Mouse (Mus musculus): Measurements from ENCODE around the gene Crim1. TPM values are rescaled to one million over a fixed set of nuclear protein-coding genes. Genes with fewer than 3 reads are reported as not detected.

Crim1 gene
- polyA plus RNA-seq, 1 experiment: 19.2 TPM

GRCm38 (mm10) chr17:78231567-78231966, 31.5 kb downstream of the Crim1 start:
- 96% methylated on average over 5 of the region's 5 CpGs for WGBS
- Histone ChIP-seq H3K4me1 (replicated peaks; ENCODE audit: control insufficient read depth, insufficient read depth, low read length) (no peaks in the 10 kb centered on the region), H3K27me3 (ENCODE audit: control insufficient read depth, insufficient read depth, low read length) (no peaks in the 10 kb centered on the region), H3K36me3 (ENCODE audit: control insufficient read depth, insufficient read depth, low read length) (no peaks in the 10 kb centered on the region), H3K27ac (ENCODE audit: control insufficient read depth, insufficient read depth, low read length) (no peak overlapping the region), H3K4me3 (ENCODE audit: control insufficient read depth, insufficient read depth, low read length) (no peak overlapping the region)
- TF ChIP-seq CTCF (IDR thresholded peaks at IDR 0.05; ENCODE audit: borderline replicate concordance, control insufficient read depth, extremely low read depth, insufficient read depth, low read length, poor library complexity) (no peak), POLR2A (IDR thresholded peaks at IDR 0.05; ENCODE audit: control insufficient read depth, extremely low read depth, insufficient read depth, low read length, poor library complexity) (no peak)
- no peak for DNase-seq

GRCm38 (mm10) chr17:78232703-78233102, 32.7 kb downstream of the Crim1 start:
- WGBS: 92% methylated on average over 13 of the region's 13 CpGs

DNA sequence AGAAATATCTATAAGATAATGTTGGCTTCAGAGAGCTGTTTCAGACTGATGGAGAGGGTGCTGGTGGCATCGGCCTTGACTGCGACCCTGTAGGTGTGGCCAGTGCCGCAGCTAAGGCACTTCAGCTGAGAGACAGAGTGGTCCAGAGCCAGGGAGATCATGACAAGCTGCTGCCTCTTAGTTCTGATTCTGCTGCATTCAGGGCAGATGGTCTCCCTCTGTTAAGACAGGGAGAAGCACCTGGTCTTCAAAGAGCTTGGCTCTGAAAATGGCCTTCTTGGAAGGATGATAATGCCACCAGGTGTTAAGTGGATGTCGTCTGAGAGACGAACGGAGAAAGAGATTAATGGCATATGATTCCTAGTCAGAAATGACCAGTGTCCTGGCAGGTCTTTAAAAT, 33.8 kb downstream of the Crim1 start:
- no peak for DNase-seq
- Histone ChIP-seq H3K36me3 (ENCODE audit: control insufficient read depth, insufficient read depth, low read length) (no peaks in the 10 kb centered on the region), H3K4me1 (replicated peaks; ENCODE audit: control insufficient read depth, insufficient read depth, low read length) (no peaks in the 10 kb centered on the region), H3K27ac (ENCODE audit: control insufficient read depth, insufficient read depth, low read length) (no peak overlapping the region), H3K4me3 (ENCODE audit: control insufficient read depth, insufficient read depth, low read length) (no peak overlapping the region), H3K27me3 (ENCODE audit: control insufficient read depth, insufficient read depth, low read length) (no peaks in the 10 kb centered on the region)
- 94% methylated on average over 6 of the region's 6 CpGs for WGBS
- TF ChIP-seq CTCF (IDR thresholded peaks at IDR 0.05; ENCODE audit: borderline replicate concordance, control insufficient read depth, extremely low read depth, insufficient read depth, low read length, poor library complexity) (no peak), POLR2A (IDR thresholded peaks at IDR 0.05; ENCODE audit: control insufficient read depth, extremely low read depth, insufficient read depth, low read length, poor library complexity) (no peak)

More at GRCm38 (mm10) chr17:78232703-78233102, 32.7 kb downstream of the Crim1 start:
- Histone ChIP-seq H3K27ac (ENCODE audit: control insufficient read depth, insufficient read depth, low read length) (no peak overlapping the region), H3K4me1 (replicated peaks; ENCODE audit: control insufficient read depth, insufficient read depth, low read length) (no peaks in the 10 kb centered on the region), H3K4me3 (ENCODE audit: control insufficient read depth, insufficient read depth, low read length) (no peak overlapping the region), H3K36me3 (ENCODE audit: control insufficient read depth, insufficient read depth, low read length) (no peaks in the 10 kb centered on the region), H3K27me3 (ENCODE audit: control insufficient read depth, insufficient read depth, low read length) (no peaks in the 10 kb centered on the region)
- DNase-seq: no peak
- TF ChIP-seq POLR2A (IDR thresholded peaks at IDR 0.05; ENCODE audit: control insufficient read depth, extremely low read depth, insufficient read depth, low read length, poor library complexity) (no peak), CTCF (IDR thresholded peaks at IDR 0.05; ENCODE audit: borderline replicate concordance, control insufficient read depth, extremely low read depth, insufficient read depth, low read length, poor library complexity) (no peak)

DNA sequence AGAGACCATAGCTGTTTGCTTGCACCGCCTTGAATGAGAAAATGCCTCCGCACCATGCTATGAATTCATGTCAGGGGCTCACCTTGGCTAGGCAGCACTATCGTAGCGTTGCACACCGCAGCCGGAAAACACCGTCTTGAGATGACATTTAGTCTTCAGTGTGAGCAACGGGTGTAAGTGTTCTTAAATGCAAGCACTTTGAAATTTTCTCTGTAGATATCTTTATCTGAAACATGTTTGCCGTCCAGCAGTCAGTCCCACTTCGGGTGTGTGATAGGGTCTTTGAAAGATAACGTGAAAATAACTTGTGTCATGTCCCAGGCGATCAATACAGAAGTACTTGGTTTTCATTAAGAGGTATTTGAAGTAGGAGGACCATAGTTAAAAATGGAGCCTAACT, 36.1 kb downstream of the Crim1 start:
- WGBS: 98% methylated on average over 12 of the region's 12 CpGs
- TF ChIP-seq CTCF (IDR thresholded peaks at IDR 0.05; ENCODE audit: borderline replicate concordance, control insufficient read depth, extremely low read depth, insufficient read depth, low read length, poor library complexity) (no peak), POLR2A (IDR thresholded peaks at IDR 0.05; ENCODE audit: control insufficient read depth, extremely low read depth, insufficient read depth, low read length, poor library complexity) (no peak)
- no peak for DNase-seq
- Histone ChIP-seq H3K27me3 (ENCODE audit: control insufficient read depth, insufficient read depth, low read length) (no peaks in the 10 kb centered on the region), H3K4me1 (replicated peaks; ENCODE audit: control insufficient read depth, insufficient read depth, low read length) (no peaks in the 10 kb centered on the region), H3K4me3 (ENCODE audit: control insufficient read depth, insufficient read depth, low read length) (no peak overlapping the region), H3K27ac (ENCODE audit: control insufficient read depth, insufficient read depth, low read length) (no peak overlapping the region), H3K36me3 (ENCODE audit: control insufficient read depth, insufficient read depth, low read length) (no peaks in the 10 kb centered on the region)

DNA sequence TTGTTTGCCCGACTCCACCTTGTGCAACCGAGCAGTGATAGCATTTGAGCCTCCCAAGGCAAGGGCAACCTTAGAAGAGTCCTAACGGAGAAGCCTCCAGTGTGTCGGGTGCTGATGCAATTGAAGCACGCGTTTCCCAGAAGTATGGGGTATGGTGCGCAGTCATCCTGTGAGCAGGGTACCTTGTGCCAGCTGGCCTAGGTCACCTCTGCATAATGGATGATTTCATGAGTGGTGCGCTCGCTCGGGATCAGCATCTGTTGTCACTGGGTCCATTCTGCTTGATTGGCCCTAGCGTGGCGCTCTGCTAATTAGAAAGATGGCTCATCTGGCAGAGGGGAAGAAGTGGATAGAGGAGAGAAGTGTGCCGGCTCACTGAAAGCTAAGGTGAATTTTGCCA, 37.9 kb downstream of the Crim1 start:
- Histone ChIP-seq H3K4me1 (replicated peaks; ENCODE audit: control insufficient read depth, insufficient read depth, low read length) (no peaks in the 10 kb centered on the region), H3K27ac (ENCODE audit: control insufficient read depth, insufficient read depth, low read length) (no peak overlapping the region), H3K36me3 (ENCODE audit: control insufficient read depth, insufficient read depth, low read length) (no peaks in the 10 kb centered on the region), H3K4me3 (ENCODE audit: control insufficient read depth, insufficient read depth, low read length) (no peak overlapping the region), H3K27me3 (ENCODE audit: control insufficient read depth, insufficient read depth, low read length) (no peaks in the 10 kb centered on the region)
- TF ChIP-seq POLR2A (IDR thresholded peaks at IDR 0.05; ENCODE audit: control insufficient read depth, extremely low read depth, insufficient read depth, low read length, poor library complexity) (no peak), CTCF (IDR thresholded peaks at IDR 0.05; ENCODE audit: borderline replicate concordance, control insufficient read depth, extremely low read depth, insufficient read depth, low read length, poor library complexity) (no peak)
- WGBS: 98% methylated on average over 13 of the region's 13 CpGs
- no peak for DNase-seq

DNA sequence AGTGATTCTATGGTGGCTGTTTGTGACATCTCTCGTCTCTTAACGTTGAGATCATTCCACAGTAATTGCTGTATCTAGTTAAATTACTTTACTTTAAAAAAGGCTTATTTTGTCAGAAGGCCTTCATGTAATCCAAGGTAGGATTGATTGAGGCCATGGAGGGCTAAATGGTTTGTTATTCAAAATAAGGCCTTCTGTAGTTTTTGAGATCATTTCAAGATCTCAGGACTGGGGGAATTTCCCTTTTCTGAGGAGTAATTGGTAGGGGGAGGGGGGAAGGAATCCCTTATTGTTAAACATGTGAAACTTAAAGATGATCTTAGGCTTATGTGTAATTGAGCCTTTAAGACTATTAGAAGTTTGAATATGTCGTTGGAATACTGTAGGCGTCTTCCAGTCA, 40.1 kb downstream of the Crim1 start:
- 95% methylated on average over 4 of the region's 4 CpGs for WGBS
- Histone ChIP-seq H3K36me3 (ENCODE audit: control insufficient read depth, insufficient read depth, low read length) (no peaks in the 10 kb centered on the region), H3K4me1 (replicated peaks; ENCODE audit: control insufficient read depth, insufficient read depth, low read length) (no peaks in the 10 kb centered on the region), H3K4me3 (ENCODE audit: control insufficient read depth, insufficient read depth, low read length) (no peak overlapping the region), H3K27me3 (ENCODE audit: control insufficient read depth, insufficient read depth, low read length) (no peaks in the 10 kb centered on the region), H3K27ac (ENCODE audit: control insufficient read depth, insufficient read depth, low read length) (no peak overlapping the region)
- TF ChIP-seq CTCF (IDR thresholded peaks at IDR 0.05; ENCODE audit: borderline replicate concordance, control insufficient read depth, extremely low read depth, insufficient read depth, low read length, poor library complexity) (no peak), POLR2A (IDR thresholded peaks at IDR 0.05; ENCODE audit: control insufficient read depth, extremely low read depth, insufficient read depth, low read length, poor library complexity) (no peak)
- no peak for DNase-seq

DNA sequence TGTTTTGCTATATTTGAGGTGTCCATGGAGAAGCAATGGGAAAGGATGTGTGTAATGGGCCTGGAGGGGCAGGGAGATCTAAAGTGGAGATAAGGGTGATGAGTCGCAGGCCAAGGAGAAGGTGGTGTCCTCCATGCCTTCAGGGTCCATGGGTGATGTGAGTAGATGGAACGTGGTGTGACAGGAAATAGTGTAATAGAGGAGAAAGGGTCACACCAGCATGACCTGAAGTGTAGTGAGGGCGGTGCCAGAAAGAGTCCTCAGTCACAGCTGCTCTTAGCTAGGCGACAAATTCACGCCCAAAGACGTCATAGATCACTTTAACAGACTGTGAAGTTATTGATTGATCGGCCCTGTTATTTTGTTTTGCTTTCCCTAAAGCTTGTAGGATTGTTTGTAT, 41.2 kb downstream of the Crim1 start:
- Histone ChIP-seq H3K27ac (ENCODE audit: control insufficient read depth, insufficient read depth, low read length) (no peak overlapping the region), H3K4me1 (replicated peaks; ENCODE audit: control insufficient read depth, insufficient read depth, low read length) (peaks cover 6% of the 10 kb centered on the region), H3K36me3 (ENCODE audit: control insufficient read depth, insufficient read depth, low read length) (no peaks in the 10 kb centered on the region), H3K4me3 (ENCODE audit: control insufficient read depth, insufficient read depth, low read length) (no peak overlapping the region), H3K27me3 (ENCODE audit: control insufficient read depth, insufficient read depth, low read length) (no peaks in the 10 kb centered on the region)
- TF ChIP-seq CTCF (IDR thresholded peaks at IDR 0.05; ENCODE audit: borderline replicate concordance, control insufficient read depth, extremely low read depth, insufficient read depth, low read length, poor library complexity) (no peak), POLR2A (IDR thresholded peaks at IDR 0.05; ENCODE audit: control insufficient read depth, extremely low read depth, insufficient read depth, low read length, poor library complexity) (no peak)
- DNase-seq: no peak
- 88% methylated on average over 7 of the region's 7 CpGs for WGBS
